Mouse (Mus musculus): ENCODE results near the gene BC005624. TPM values are rescaled to one million over a fixed set of nuclear protein-coding genes. Genes with fewer than 3 reads are reported as not detected.
"Not testable (repeated sequence)": the region's sequence is repeated elsewhere in the genome, so short reads cannot be mapped to it uniquely, and the experiment has no call there.

The BC005624 gene
- polyA plus RNA-seq, 1 experiment = 123 TPM

DNA sequence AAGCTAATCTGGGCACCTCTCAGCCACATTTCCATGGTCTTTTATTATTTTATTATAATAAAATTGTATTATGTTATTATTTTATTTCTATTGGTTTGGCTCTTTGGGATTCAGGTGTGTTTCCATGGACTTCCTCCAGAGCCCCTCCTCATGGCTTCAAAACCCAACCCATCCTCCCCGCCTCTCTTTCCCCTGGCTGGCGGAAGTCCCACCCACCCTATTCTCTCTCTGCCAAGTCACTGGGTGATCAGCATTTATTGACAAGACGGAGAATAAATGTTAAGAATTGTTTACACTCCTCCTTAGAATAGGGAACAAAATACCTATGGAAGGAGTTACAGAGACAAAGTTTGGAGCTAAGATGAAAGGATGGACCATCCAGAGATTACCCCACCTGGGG, 45.2 kb downstream of the BC005624 start:
- WGBS = 64% methylated on average over 3 of the region's 3 CpGs
- Histone ChIP-seq H3K4me3 (replicated peaks; ENCODE audit: insufficient read depth, low read depth, low read length) (no peak overlapping the region), H3K27me3 (ENCODE audit: control insufficient read depth, insufficient read depth, low read length) (no peaks in the 10 kb centered on the region), H3K4me1 (ENCODE audit: control insufficient read depth, insufficient read depth, low read length) (no peaks in the 10 kb centered on the region), H3K27ac (ENCODE audit: insufficient read depth, low read length) (no peak overlapping the region)
- DNase-seq = no peak
- TF ChIP-seq CTCF (IDR thresholded peaks at IDR 0.05; ENCODE audit: borderline replicate concordance, insufficient read depth, low read depth, low read length) (no peak), POLR2A (IDR thresholded peaks at IDR 0.05; ENCODE audit: borderline replicate concordance, insufficient read depth, low read length) (no peak)

DNA sequence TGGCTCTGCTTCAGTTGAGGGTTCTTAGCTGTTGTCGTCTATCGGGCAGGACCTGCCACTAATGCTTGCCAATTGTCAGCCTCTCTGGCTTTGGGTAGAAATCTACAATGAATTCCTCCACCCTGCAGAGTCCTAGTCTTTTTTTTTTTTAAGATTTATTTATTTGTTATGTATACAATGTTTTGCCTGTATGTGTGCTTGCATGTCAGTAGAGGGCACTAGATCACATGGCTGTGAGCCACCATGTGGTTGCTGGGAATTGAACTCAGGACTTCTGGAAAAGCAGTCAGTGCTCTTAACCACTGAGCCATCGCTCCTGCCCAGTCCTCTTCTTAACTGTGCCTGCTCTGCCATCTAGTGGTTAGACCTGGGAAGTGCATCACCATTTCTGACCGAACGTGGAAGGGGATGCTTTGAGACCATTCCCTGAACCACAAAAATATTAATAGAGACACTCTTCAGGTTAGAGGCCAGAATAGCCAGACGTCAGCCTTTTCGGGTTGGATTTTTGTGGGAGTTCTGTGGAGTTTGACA, 48.0 kb downstream of the BC005624 start:
- Histone ChIP-seq H3K4me1 (ENCODE audit: control insufficient read depth, insufficient read depth, low read length) (peaks cover 4% of the 10 kb centered on the region; the same call in 1 of the 2 replicates), H3K27me3 (ENCODE audit: control insufficient read depth, insufficient read depth, low read length) (no peaks in the 10 kb centered on the region), H3K4me3 (replicated peaks; ENCODE audit: insufficient read depth, low read depth, low read length) (no peak overlapping the region), H3K27ac (ENCODE audit: insufficient read depth, low read length) (no peak overlapping the region)
- TF ChIP-seq CTCF (IDR thresholded peaks at IDR 0.05; ENCODE audit: borderline replicate concordance, insufficient read depth, low read depth, low read length) (peak; percentile 91), POLR2A (IDR thresholded peaks at IDR 0.05; ENCODE audit: borderline replicate concordance, insufficient read depth, low read length) (no peak)
- WGBS = 19% methylated on average over 7 of the region's 7 CpGs
- peak; percentile 68 to 81 for DNase-seq

DNA sequence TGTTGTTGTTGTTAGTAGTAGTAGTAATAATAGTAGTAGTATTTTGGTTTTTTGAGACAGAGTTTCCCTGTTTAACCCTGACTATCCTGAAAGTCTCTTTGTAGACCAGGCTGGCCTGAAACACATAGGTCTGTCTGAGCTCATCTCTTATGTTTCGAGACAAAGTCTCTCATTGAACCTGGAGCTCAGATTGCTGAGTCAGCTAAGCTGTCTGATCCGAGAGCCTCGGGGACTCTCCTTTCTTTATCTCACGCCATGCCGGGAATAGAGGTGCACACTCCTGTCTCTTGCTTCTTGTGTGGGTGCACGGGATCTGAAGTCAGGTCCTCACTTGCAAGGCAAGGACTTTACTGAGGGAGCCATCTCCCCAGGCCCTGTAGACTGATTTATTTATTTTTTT, 49.0 kb downstream of the BC005624 start:
- WGBS = 80% methylated on average over 6 of the region's 6 CpGs
- no peaks in the 10 kb centered on the region for H3K27me3 ChIP-seq (ENCODE audit: control insufficient read depth, insufficient read depth, low read length)
- DNase-seq = no peak
- H3K4me3 ChIP-seq (replicated peaks; ENCODE audit: insufficient read depth, low read depth, low read length) = no peak overlapping the region
- H3K4me1 ChIP-seq (ENCODE audit: control insufficient read depth, insufficient read depth, low read length) = peaks cover 4% of the 10 kb centered on the region; the same call in 1 of the 2 replicates
- TF ChIP-seq POLR2A (IDR thresholded peaks at IDR 0.05; ENCODE audit: borderline replicate concordance, insufficient read depth, low read length) (no peak), CTCF (IDR thresholded peaks at IDR 0.05; ENCODE audit: borderline replicate concordance, insufficient read depth, low read depth, low read length) (no peak)
- no peak overlapping the region for H3K27ac ChIP-seq (ENCODE audit: insufficient read depth, low read length)

DNA sequence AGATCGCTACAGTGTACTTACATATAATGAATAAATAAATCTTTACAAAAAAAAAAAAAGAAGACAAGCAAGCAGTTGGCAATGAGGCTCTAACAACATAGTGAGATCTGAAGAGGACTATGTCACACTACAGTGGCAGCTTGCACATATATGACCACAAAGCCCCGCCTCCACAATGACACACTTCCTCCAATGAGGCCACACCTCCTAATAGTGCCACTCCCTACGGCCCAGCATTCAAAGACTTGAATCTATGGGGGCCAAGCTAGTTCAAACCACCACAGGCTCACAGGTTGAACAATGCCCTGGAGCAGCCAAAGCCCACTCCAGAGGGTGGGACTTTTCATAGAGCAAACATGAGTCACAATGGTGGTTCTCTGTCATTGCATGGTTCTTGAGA, 50.1 kb downstream of the BC005624 start:
- WGBS = 82% methylated on average over 3 of the region's 3 CpGs
- TF ChIP-seq CTCF (IDR thresholded peaks at IDR 0.05; ENCODE audit: borderline replicate concordance, insufficient read depth, low read depth, low read length) (no peak), POLR2A (IDR thresholded peaks at IDR 0.05; ENCODE audit: borderline replicate concordance, insufficient read depth, low read length) (no peak)
- DNase-seq = no peak
- Histone ChIP-seq H3K27me3 (ENCODE audit: control insufficient read depth, insufficient read depth, low read length) (no peaks in the 10 kb centered on the region), H3K27ac (ENCODE audit: insufficient read depth, low read length) (no peak overlapping the region), H3K4me3 (replicated peaks; ENCODE audit: insufficient read depth, low read depth, low read length) (no peak overlapping the region), H3K4me1 (ENCODE audit: control insufficient read depth, insufficient read depth, low read length) (peaks cover 4% of the 10 kb centered on the region; the same call in 1 of the 2 replicates)

DNA sequence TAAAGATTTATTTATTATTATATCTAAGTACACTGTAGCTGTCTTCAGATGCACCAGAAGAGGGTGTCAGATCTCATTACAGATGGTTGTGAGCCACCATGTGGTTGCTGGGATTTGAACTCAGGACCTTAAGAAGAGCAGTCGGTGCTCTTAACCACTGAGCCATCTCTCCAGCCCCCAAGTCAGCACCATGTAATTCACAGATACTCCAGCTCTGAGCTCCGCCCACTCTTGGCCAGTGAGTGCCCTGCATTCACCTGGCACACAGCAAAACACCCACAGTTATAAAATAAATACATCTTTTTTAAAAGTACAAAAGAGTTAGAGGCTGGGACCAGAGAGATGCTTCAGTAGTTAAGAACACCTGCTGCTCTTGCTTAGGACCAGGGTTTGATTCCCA, 51.2 kb downstream of the BC005624 start:
- H3K27ac ChIP-seq (ENCODE audit: insufficient read depth, low read length); H3K4me1 ChIP-seq (ENCODE audit: control insufficient read depth, insufficient read depth, low read length); H3K4me3 ChIP-seq (replicated peaks; ENCODE audit: insufficient read depth, low read depth, low read length); H3K27me3 ChIP-seq (ENCODE audit: control insufficient read depth, insufficient read depth, low read length); DNase-seq: not testable (repeated sequence)
- WGBS = 87% methylated on average over 2 of the region's 2 CpGs

DNA sequence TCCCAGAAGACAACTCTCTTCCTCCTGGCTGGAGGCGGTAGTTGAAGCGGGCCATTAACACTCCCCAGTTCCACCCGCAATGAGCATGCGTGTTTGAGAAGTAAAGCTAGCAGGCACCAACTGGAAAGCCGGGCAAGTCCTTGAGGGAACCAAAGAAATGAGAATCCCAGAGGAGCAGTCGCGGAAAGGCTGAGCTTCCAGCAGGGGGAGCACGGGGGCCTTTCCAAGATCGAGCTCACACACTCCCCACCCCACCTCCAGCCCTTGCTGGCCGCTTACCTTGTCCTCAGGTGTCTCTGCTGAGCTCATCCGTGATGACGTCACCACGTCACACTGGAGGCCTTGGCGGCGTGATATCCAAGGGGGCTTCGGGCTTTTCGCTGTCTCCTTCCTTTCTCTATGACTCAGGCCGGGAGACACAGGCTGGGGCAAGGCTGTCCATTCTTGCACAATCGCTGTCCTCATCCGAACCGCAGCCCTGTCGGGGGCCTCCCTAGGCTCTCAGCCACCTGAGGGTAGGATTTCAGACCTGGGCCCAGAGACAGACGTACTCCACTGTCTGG, 52.4 kb downstream of the BC005624 start, which contains the start of gene Ptges:
TSS of gene Ptges (minus strand) at position 381 of the 563 bp plus-strand sequence.
- TF ChIP-seq POLR2A (IDR thresholded peaks at IDR 0.05; ENCODE audit: borderline replicate concordance, insufficient read depth, low read length) = peak; percentile 35; the same call in 1 of the 2 replicates
- peak; percentile 66 for TF ChIP-seq CTCF (IDR thresholded peaks at IDR 0.05; ENCODE audit: borderline replicate concordance, insufficient read depth, low read depth, low read length)
- no peaks in the 10 kb centered on the region for H3K27me3 ChIP-seq (ENCODE audit: control insufficient read depth, insufficient read depth, low read length)
- peak; percentile 82 for DNase-seq
- 2% methylated on average over 23 of the region's 23 CpGs for WGBS
- peak within 1 kb of the TSS; percentile 69 for H3K4me3 ChIP-seq (replicated peaks; ENCODE audit: insufficient read depth, low read depth, low read length)
- H3K4me1 ChIP-seq (ENCODE audit: control insufficient read depth, insufficient read depth, low read length) = peaks cover 4% of the 10 kb centered on the region; the same call in 1 of the 2 replicates
- 0 out of 2 replicates have a peak within 1 kb of the TSS, but pooled peaks have one; percentile 4 for H3K27ac ChIP-seq (ENCODE audit: insufficient read depth, low read length)

DNA sequence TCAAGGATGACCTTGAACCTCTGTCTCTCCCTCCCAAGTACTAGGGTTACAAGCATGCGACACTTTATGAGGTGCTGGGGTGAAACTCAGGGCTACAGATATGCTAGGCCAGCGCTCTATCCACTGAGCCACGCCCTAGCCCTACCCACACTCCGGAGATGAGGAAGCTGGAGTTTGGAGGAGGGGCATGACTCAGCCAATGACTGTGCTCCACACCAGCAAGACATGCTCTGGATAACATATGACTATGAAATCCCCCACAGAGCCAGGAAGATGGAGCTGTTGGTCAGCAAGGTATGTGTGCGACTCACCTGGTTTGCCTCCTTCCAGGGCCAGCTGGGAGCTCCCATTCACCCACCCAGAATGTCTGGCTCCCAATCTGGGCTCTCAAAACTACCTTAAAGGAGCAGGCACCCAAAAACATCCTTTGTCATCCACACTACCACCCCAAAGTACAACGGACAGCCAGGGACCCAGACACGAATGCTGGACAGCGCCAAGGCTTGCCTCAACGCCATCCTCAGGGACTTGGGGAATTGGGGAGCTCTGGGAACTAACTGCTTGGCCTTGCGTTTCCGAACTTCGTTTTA, 53.0 kb downstream of the BC005624 start:
- peak overlapping the region; percentile 69 for H3K4me3 ChIP-seq (replicated peaks; ENCODE audit: insufficient read depth, low read depth, low read length)
- TF ChIP-seq CTCF (IDR thresholded peaks at IDR 0.05; ENCODE audit: borderline replicate concordance, insufficient read depth, low read depth, low read length) (no peak), POLR2A (IDR thresholded peaks at IDR 0.05; ENCODE audit: borderline replicate concordance, insufficient read depth, low read length) (no peak)
- H3K27me3 ChIP-seq (ENCODE audit: control insufficient read depth, insufficient read depth, low read length) = no peaks in the 10 kb centered on the region
- H3K27ac ChIP-seq (ENCODE audit: insufficient read depth, low read length) = no peak overlapping the region
- DNase-seq = no peak
- H3K4me1 ChIP-seq (ENCODE audit: control insufficient read depth, insufficient read depth, low read length) = peaks cover 6% of the 10 kb centered on the region
- 33% methylated on average over 12 of the region's 12 CpGs for WGBS

All from cerebellum, adult 2 months (tissue).